9 mouse cellular contexts compared by ENCODE assay signal in the genomic region with DNA sequence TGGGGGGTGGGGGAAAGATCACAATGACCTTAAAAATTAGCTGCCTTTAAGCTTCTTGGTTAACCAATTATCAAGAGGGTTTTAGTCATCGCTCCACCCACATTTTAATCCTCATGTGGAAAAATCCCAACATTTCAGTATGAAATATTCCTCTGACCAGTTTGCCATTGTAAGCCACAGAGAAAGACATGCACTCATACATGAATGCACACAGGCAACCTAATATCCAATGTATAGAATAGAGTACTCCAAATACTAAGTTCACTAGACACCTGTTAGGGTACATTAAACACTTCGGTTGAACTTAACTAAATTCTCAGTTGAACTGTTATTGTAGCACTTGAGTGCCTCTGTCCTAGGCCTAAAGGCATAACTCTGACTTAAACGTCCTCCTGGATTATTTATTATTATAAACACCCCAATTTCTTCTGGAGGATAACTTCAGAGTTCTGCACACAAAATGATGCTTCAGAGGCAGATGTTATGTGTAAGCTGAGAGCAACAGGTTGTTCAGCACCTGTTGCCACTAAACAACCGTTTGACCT. TPM values are rescaled to one million over a fixed set of nuclear protein-coding genes. Genes with fewer than 3 reads are reported as not detected.
DNase-seq lines count a peak whose midpoint lies in the region; ATAC-seq and TF ChIP-seq lines count a peak whose summit lies in the region.
"Had no signal": no experiment of that assay in that cellular context is flagged by ENCODE, and none has a peak within 500 bp of the region (broad histone marks: within the 10 kb centered on the region; RNA-seq: fewer than 3 reads in every experiment).

No protein-coding gene starts in this region.

- no peak for TF ChIP-seq POLR2A in heart, adult 2 months (IDR thresholded peaks at IDR 0.05; ENCODE audit: insufficient read depth, low read depth, low read length)

- TF ChIP-seq CTCF in heart, adult 2 months (IDR thresholded peaks at IDR 0.05), result no peak
- TF ChIP-seq CTCF in liver, embryonic 14.5 days (IDR thresholded peaks at IDR 0.05; ENCODE audit: low read depth), result no peak

- peak overlapping the region; percentile 93 for H3K4me3 ChIP-seq in heart, adult 2 months
- peak overlapping the region; percentile 88 for H3K4me3 ChIP-seq in forebrain, embryonic 16.5 days (replicated peaks; ENCODE audit: low read length)
- peak overlapping the region; percentile 73 to 92 for H3K4me3 ChIP-seq in liver, embryonic 14.5 days (ENCODE audit: insufficient read depth in 1 of 2, low read depth in 2 of 2, low read length in 2 of 2)

- no peak for ATAC-seq in forebrain, embryonic 16.5 days
- no peak for ATAC-seq in liver, embryonic 14.5 days (ENCODE audit: insufficient read depth)
- no peak for ATAC-seq in megakaryocyte progenitor cell, adult 5-6 weeks (replicated peaks; ENCODE audit: poor library complexity)
- ATAC-seq: CD4-positive, CD25-positive, alpha-beta regulatory T cell, adult 4 months had no signal

- H3K9ac ChIP-seq in heart, adult 2 months (ENCODE audit: low read depth, low read length), result peak overlapping the region; percentile 79
- H3K9ac ChIP-seq in forebrain, embryonic 16.5 days (replicated peaks; ENCODE audit: low read depth, low read length), result no peak overlapping the region
- peak overlapping the region; percentile 93 for H3K9ac ChIP-seq in liver, embryonic 14.5 days (replicated peaks)

- TF ChIP-seq EP300 in heart, adult 2 months (IDR thresholded peaks at IDR 0.05; ENCODE audit: insufficient read depth, low read depth, low read length), result no peak
- no peak for TF ChIP-seq EP300 in liver, embryonic 14.5 days (IDR thresholded peaks at IDR 0.05; ENCODE audit: low read depth)

- H3K27me3 ChIP-seq in heart, adult 2 months (ENCODE audit: control insufficient read depth, insufficient read depth, low read length), result no peaks in the 10 kb centered on the region
- H3K27me3 ChIP-seq in forebrain, embryonic 16.5 days (replicated peaks; ENCODE audit: control insufficient read depth, insufficient read depth, low read length), result no peaks in the 10 kb centered on the region
- peaks cover 2% of the 10 kb centered on the region; the same call in 1 of the 2 replicates for H3K27me3 ChIP-seq in liver, embryonic 14.5 days (ENCODE audit: control insufficient read depth, insufficient read depth, low read length)

- H3K4me2 ChIP-seq in forebrain, embryonic 16.5 days (ENCODE audit: low read length), result peak overlapping the region; percentile 61
- H3K4me2 ChIP-seq in liver, embryonic 14.5 days (ENCODE audit: low read depth), result peak overlapping the region; percentile 99

- H3K27ac ChIP-seq in heart, adult 2 months, result peak overlapping the region; percentile 99
- H3K27ac ChIP-seq in forebrain, embryonic 16.5 days (ENCODE audit: low read length), result no peak overlapping the region
- H3K27ac ChIP-seq in liver, embryonic 14.5 days, result no peak overlapping the region; the same call in 1 of the 2 replicates

- 53% methylated on average over 4 of the region's 4 CpGs for WGBS in heart, adult 2 months
- WGBS in forebrain, embryonic 16.5 days, result 73% methylated on average over 4 of the region's 4 CpGs
- WGBS in liver, embryonic 14.5 days (ENCODE audit: insufficient replicate concordance), result 70% methylated on average over 4 of the region's 4 CpGs

- no peaks in the 10 kb centered on the region for H3K9me3 ChIP-seq in forebrain, embryonic 16.5 days (ENCODE audit: control insufficient read depth, low read length)
- no peaks in the 10 kb centered on the region for H3K9me3 ChIP-seq in liver, embryonic 14.5 days (ENCODE audit: control insufficient read depth, low read length)

- H3K36me3 ChIP-seq in heart, adult 2 months (ENCODE audit: control insufficient read depth, insufficient read depth, low read length), result peaks cover 37% of the 10 kb centered on the region
- H3K36me3 ChIP-seq in forebrain, embryonic 16.5 days (ENCODE audit: control insufficient read depth, insufficient read depth), result no peaks in the 10 kb centered on the region
- no peaks in the 10 kb centered on the region for H3K36me3 ChIP-seq in liver, embryonic 14.5 days (replicated peaks; ENCODE audit: control insufficient read depth, insufficient read depth, low read depth)

- no peak for DNase-seq in heart, adult 2 months
- no peak for DNase-seq in heart, postnatal 14 days
- DNase-seq in 3T3-L1 (ENCODE audit: low read depth, low spot score), result peak; percentile 35
- DNase-seq in liver, embryonic 14.5 days (ENCODE audit: low read depth in 3 of 3, low spot score in 3 of 3), result no peak
- no peak for DNase-seq in thymus, postnatal 10 days (ENCODE audit: low spot score in 2 of 2)
- DNase-seq in left cerebral cortex, postnatal 4 days, result no peak

- intact Hi-C loops in heart, adult 2 months (cut with DNase I), result loop anchor here (5.0 kb wide), 3 partner anchors 105 to 915 kb away; partner anchors contain the start of genes Man1a2 and Slc22a15
- intact Hi-C loops in heart, postnatal 14 days (cut with DNase I), result loop anchor here (5.0 to 10.0 kb wide), 2 partner anchors 50 to 322 kb away; partner anchors contain the start of gene Slc22a15
- intact Hi-C loops in left cerebral cortex, postnatal 4 days (cut with DNase I), result loop anchor here (5.0 kb wide), 1 partner anchor 205 kb away; no protein-coding TSS in a partner anchor

- peaks cover 17% of the 10 kb centered on the region for H3K4me1 ChIP-seq in heart, adult 2 months (ENCODE audit: control insufficient read depth, insufficient read depth, low read length)
- peaks cover 59% of the 10 kb centered on the region for H3K4me1 ChIP-seq in forebrain, embryonic 16.5 days (replicated peaks; ENCODE audit: control insufficient read depth, insufficient read depth, low read length)
- peaks cover 32 to 43% of the 10 kb centered on the region in 2 experiments for H3K4me1 ChIP-seq in liver, embryonic 14.5 days (replicated peaks; ENCODE audit: control insufficient read depth in 2 of 2, insufficient read depth in 2 of 2, low read length in 1 of 2)

- H3K79me2 ChIP-seq in heart, adult 2 months (replicated peaks; ENCODE audit: control insufficient read depth, insufficient read depth, low read length), result peaks cover 6% of the 10 kb centered on the region; the same call in 1 of the 2 replicates

RNA-seq across cellular contexts. Expression of gene Atp1a1, which starts 1.9 kb away (rescaled TPM):
- total RNA-seq in heart, adult 2 months (2021), result 100 to 1,000 TPM; 800 to 832 TPM
- 523 and 821 TPM in 2 replicates for polyA plus RNA-seq in heart, adult 2 months (2012; rRNA removed)
- total RNA-seq in heart, postnatal 14 days (2021), result 100 to 1,000 TPM; 773 to 866 TPM
- polyA plus RNA-seq in forebrain, embryonic 16.5 days (2015; fragmentation: Nextera tagmentation; extraction: Ambion mirVana), result 42.7 and 49.2 TPM in 2 replicates
- polyA plus RNA-seq in liver, embryonic 14.5 days (2012; rRNA removed), result 44.0 and 48.4 TPM in 2 replicates
- polyA plus RNA-seq in liver, embryonic 14.5 days (2014; fragmentation: Nextera tagmentation; extraction: Ambion mirVana), result 54.7 and 62.2 TPM in 2 replicates
- total RNA-seq in megakaryocyte progenitor cell, adult 5-6 weeks (2015), result 69.5 and 75.2 TPM in 2 replicates
- 126 and 129 TPM in 2 replicates for total RNA-seq in megakaryocyte progenitor cell, adult 5-6 weeks (2017)
- 100 to 1,000 TPM; 205 to 223 TPM for total RNA-seq in left cerebral cortex, postnatal 4 days (2021)
